Mouse (Mus musculus) forebrain, postnatal 0 days (tissue): ENCODE measurements around the gene Bpifb2. TPM values are rescaled to one million over a fixed set of nuclear protein-coding genes. Genes with fewer than 3 reads are reported as not detected.

ENCODE experiments used
- ATAC-seq: fragments of 200-750 bp; cut with Nextera tagmentation; 2 replicates; pipeline ENCODE4 v1.8.0; 2017; ENCODE audit warnings: mild to moderate bottlenecking, moderate library complexity
- DNase-seq: peaks from one replicate; pipeline ENCODE4 v3.0.0-alpha.2; 2015
- H3K27ac ChIP-seq: fragments of 300-500 bp; sonication (generic); 2 replicates; pipeline ENCODE4 v1.5.1; 2014; ENCODE audit warnings: low read depth, mild to moderate bottlenecking, antibody characterized with exemption, low read length, moderate library complexity, mixed read lengths
- H3K27me3 ChIP-seq: fragments of 300-500 bp; sonication (generic); 2 replicates; pipeline ENCODE4 v1.6.1; 2014; ENCODE audit warnings: mild to moderate bottlenecking, low read length, mixed read lengths; ENCODE audit not compliant: insufficient read depth
- H3K36me3 ChIP-seq: fragments of 300-500 bp; sonication (generic); 2 replicates; pipeline ENCODE4 v1.6.1; 2014; ENCODE audit warnings: mild to moderate bottlenecking, moderate library complexity; ENCODE audit not compliant: insufficient read depth
- H3K4me1 ChIP-seq: fragments of 300-500 bp; sonication (generic); 2 replicates; pipeline ENCODE4 v1.6.1; 2014; ENCODE audit warnings: antibody characterized with exemption; ENCODE audit not compliant: insufficient read depth
- H3K4me2 ChIP-seq: fragments of 300-500 bp; sonication (generic); 2 replicates; pipeline ENCODE4 v1.6.1; 2014; ENCODE audit warnings: low read depth, mild to moderate bottlenecking, moderate library complexity
- H3K4me3 ChIP-seq: fragments of 300-500 bp; sonication (generic); 2 replicates; pipeline ENCODE4 v1.5.1; 2014; ENCODE audit warnings: low read depth, low read length, mixed read lengths
- H3K9ac ChIP-seq: fragments of 300-500 bp; sonication (generic); 2 replicates; pipeline ENCODE4 v1.6.1; 2014; ENCODE audit warnings: mild to moderate bottlenecking
- H3K9me3 ChIP-seq: fragments of 300-500 bp; sonication (generic); 2 replicates; pipeline ENCODE4 v1.6.1; 2016; ENCODE audit warnings: low read length
- CTCF ChIP-seq: sonication (generic); IDR thresholded peaks from 2 replicates; pipeline ENCODE4 v1.5.1; 2016; ENCODE audit warnings: antibody characterized with exemption, control low read depth, low read depth
- WGBS: fragments of 180-500 bp; shearing (Covaris S2); extraction: QIAGEN DNeasy Blood & Tissue Kit; methylation state at CpG from one replicate; pipeline ENCODE4 v1.1.7; 2014; 5-methylcytosine and 5-hydroxymethylcytosine counted together
- polyA plus RNA-seq: library from polyadenylated mRNA; unstranded; fragments of >200 nt; fragmentation: Nextera tagmentation; extraction: Ambion mirVana; gene quantifications from 2 replicates; pipeline ENCODE4 v1.2.1, GENCODE M21; 2015
- total RNA-seq: library from RNA; depleted of rRNA; stranded (reverse); fragments of >200 nt; gene quantifications from 2 replicates; pipeline ENCODE4 v1.2.3, GENCODE M21; 2014; rRNA removed

Gene Bpifb2
- total and polyA plus RNA-seq, 2 experiments from 2014 or later, result not detected

DNA sequence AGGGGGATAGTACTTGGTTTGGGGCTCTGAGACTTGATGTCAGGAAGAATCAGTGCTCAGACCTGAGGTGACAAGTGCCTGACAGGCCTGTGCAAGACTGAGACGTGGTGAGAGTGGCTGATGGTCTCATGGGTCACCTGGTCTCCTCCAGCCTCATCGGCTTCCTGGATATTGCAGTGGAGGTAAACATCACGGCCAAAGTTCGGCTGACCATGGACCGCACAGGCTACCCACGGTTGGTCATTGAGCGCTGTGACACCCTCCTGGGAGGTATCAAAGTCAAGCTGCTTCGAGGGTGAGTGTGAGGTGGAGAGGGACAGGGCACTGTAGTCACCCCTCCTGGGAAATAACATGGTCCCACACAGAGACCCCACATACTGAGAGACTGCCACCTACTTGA, 69.7 kb downstream of the Bpifb2 start:
- 90% methylated on average over 8 of the region's 8 CpGs for WGBS
- no peak overlapping the region for H3K4me3 ChIP-seq
- H3K4me2 ChIP-seq, result no peak overlapping the region
- no peaks in the 10 kb centered on the region for H3K4me1 ChIP-seq
- no peaks in the 10 kb centered on the region for H3K9me3 ChIP-seq
- H3K9ac ChIP-seq, result no peak overlapping the region
- H3K27ac ChIP-seq, result no peak overlapping the region
- H3K36me3 ChIP-seq, result no peaks in the 10 kb centered on the region
- H3K27me3 ChIP-seq, result no peaks in the 10 kb centered on the region
- TF ChIP-seq CTCF, result no peak
- ATAC-seq (no peak), DNase-seq (no peak)

Other genes starting within 250 kb of the Bpifb2 start
- 39.2 and 46.4 TPM in 2 replicates for gene Commd7, start 242.3 kb upstream of the Bpifb2 start, total RNA-seq
- gene Commd7, start 242.3 kb upstream of the Bpifb2 start, polyA plus RNA-seq, result 105 and 116 TPM in 2 replicates
- gene Dnmt3b, start 225.6 kb upstream of the Bpifb2 start, total RNA-seq, result 1.9 and 3.9 TPM in 2 replicates
- 1.3 and 1.9 TPM in 2 replicates for gene Dnmt3b, start 225.6 kb upstream of the Bpifb2 start, polyA plus RNA-seq
- not detected in 2 replicates for gene Dnmt3c, start 178.4 kb upstream of the Bpifb2 start, total RNA-seq
- not detected in 2 replicates for gene Dnmt3c, start 178.4 kb upstream of the Bpifb2 start, polyA plus RNA-seq
- gene Mapre1, start 133.8 kb upstream of the Bpifb2 start, total RNA-seq, result 97.6 and 117 TPM in 2 replicates
- 354 and 411 TPM in 2 replicates for gene Mapre1, start 133.8 kb upstream of the Bpifb2 start, polyA plus RNA-seq
- gene Efcab8, start 95.1 kb upstream of the Bpifb2 start, total RNA-seq, result 0.05 and 0.23 TPM in 2 replicates
- gene Efcab8, start 95.1 kb upstream of the Bpifb2 start, polyA plus RNA-seq, result not detected in 2 replicates
- gene Sun5, start 4.0 kb upstream of the Bpifb2 start, total RNA-seq, result not detected in 2 replicates
- not detected in 2 replicates for gene Sun5, start 4.0 kb upstream of the Bpifb2 start, polyA plus RNA-seq
- 0.46 TPM in 1 of 2 replicates, not detected in the other for gene Bpifb6, start 25.3 kb downstream of the Bpifb2 start, total RNA-seq
- not detected in 2 replicates for gene Bpifb6, start 25.3 kb downstream of the Bpifb2 start, polyA plus RNA-seq
- gene Bpifb3, start 43.2 kb downstream of the Bpifb2 start, total RNA-seq, result not detected in 2 replicates
- 0.10 TPM in 1 of 2 replicates, not detected in the other for gene Bpifb3, start 43.2 kb downstream of the Bpifb2 start, polyA plus RNA-seq
- gene Bpifb4, start 63.2 kb downstream of the Bpifb2 start, total RNA-seq, result not detected in 2 replicates
- not detected in 2 replicates for gene Bpifb4, start 63.2 kb downstream of the Bpifb2 start, polyA plus RNA-seq
- not detected in 2 replicates for gene Bpifa6, start 99.9 kb downstream of the Bpifb2 start, total RNA-seq
- not detected in 2 replicates for gene Bpifa6, start 99.9 kb downstream of the Bpifb2 start, polyA plus RNA-seq
- not detected in 2 replicates for gene Bpifa2, start 133.2 kb downstream of the Bpifb2 start, total RNA-seq
- gene Bpifa2, start 133.2 kb downstream of the Bpifb2 start, polyA plus RNA-seq, result not detected in 2 replicates